Mouse (Mus musculus) embryo, embryonic 11.5 days (tissue): Measurements from ENCODE around the gene Olfr1026.

Source experiments
- DNase-seq: peaks from one replicate; pipeline ENCODE4 v3.0.0-alpha.2; 2012; ENCODE audit warnings: low read depth, low spot score

Olfr1026 gene

DNA sequence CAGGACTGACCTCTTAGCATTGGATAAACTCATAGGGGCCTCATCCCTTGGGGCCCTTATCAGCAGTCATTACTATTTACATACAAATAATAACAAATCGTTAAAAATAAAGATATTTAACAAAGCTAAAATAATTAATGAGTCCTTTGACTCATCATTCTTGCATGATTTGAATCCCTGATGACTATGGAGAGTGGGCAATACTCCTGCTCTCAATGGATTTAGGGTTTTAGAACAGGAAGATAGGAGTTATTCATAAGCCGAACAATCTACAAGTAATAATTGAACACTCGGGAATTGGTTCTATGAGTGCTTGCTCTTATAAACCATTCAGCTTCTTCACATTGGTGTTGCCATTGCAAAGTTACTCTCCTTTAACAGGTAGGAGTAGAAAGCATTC, at the start of gene Olfr1026:
TSS of gene Olfr1026 (plus strand) at position 301 of the 400 bp plus-strand sequence.
- no peak for DNase-seq

DNA sequence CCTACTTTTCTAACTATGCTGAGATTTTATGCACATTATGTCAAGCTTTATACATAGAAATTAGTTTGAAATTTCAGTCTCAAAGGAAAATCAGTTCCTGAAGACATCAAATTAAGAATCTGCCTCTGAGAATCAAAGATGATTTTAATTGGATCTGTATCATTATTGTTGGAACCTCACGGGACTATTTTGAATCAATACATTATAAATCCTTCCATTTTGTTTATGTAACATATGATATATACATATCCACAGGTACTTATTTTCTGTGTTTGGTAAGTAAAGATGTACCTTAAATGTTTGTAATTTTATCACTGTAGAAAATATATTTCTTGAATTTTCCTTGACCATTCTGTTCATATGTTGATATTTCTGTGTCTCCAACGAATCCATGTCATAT, 36.0 kb upstream of the Olfr1026 start, which contains the start of gene Olfr1023:
TSS of gene Olfr1023 (plus strand) at position 301 of the 400 bp plus-strand sequence.
- DNase-seq = no peak

DNA sequence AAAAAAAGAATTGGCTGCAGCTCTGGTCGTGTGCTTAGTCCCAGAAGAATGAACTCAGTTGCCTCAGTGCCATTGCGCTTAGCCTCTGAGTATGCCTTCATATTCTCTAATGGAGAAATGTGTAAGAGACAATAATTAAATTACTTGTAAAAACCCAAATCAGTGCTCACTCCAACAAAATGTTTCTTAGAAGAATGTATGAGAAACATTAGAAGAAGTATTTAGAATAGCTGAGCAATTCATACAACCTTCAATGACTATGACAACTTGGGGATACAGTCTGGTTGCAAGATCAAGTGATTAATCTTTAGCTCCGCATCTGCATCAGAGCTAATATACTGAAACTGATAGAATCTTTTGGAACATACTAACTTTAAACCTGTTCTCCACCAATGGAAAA, 16.4 kb upstream of the Olfr1026 start, which contains the start of gene Olfr1024:
TSS of gene Olfr1024 (minus strand) at position 101 of the 400 bp plus-strand sequence.
- no peak for DNase-seq

DNA sequence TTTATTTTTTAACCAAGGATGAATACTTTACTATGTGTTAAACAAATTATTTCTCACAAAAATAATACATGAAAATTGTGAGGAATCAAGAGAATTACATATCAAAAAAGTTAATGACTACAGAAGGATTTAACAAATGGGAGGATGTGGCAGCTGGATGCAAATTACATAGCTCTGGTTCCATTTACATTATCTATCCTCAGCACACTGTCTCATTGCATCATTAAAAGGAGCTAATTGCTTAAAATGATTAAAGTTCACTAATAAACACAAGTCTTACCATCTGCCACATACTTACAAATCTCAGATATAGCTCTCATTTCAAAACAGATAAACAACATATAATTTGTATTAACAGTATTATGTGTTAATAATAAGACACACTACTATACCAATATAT, 8.2 kb upstream of the Olfr1026 start:
- no peak for DNase-seq

DNA sequence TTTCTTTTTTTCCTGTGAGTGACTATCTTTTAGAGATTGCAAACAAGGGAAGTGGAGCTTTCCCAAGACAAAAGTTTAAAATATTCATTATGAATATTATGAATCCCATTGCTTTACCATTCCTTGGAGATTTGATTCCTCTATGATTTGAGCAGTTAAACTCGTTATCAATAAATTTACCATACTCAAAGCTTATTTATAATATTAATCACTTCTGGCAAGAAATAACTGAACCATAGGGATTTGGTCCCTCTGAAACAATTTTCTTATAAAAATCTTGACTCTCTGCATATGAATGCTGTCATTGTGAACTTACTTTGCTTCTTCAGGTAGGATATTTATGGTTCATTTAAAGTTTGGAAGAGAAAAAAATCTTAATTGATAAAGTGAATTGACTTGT, 6.5 kb upstream of the Olfr1026 start, which contains the start of gene Olfr1025-ps1:
TSS of gene Olfr1025-ps1 (plus strand) at position 301 of the 400 bp plus-strand sequence.
- no peak for DNase-seq

DNA sequence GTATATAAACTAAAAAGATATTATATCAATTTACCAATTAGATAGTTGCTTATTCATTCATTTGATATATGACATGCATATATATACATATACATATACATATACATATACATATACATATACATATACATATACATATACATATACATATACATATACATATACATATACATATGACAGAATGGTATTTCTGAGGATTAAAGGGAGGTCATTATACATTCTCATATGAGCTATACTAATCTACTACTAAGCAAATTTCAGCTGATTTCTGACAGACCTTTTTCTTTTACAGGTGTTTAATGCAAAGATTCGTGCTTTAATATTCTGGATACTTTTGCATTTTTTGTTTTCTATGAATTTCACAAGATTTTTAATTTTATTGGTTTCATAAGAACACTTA, 28.8 kb downstream of the Olfr1026 start, which contains the start of gene Olfr1028:
TSS of gene Olfr1028 (plus strand) at position 301 of the 400 bp plus-strand sequence.
- DNase-seq = no peak

DNA sequence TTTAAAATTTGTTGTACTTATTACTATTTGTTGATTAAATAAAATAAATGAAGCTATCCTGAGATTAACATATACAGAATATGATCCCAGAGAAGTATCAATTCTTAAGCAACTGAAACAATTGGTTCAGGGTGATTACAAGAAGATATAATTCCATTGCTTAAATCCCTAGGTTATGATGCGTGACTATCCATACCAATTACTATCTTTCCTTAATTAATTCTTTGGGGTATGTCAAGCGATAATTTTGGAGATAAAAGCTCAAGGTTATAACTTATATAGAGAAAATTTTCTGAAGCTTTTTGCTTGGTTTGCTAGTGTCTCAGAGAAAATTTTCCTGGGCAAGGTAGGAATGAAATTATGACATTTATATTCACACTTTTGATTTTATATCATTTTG, 52.2 kb downstream of the Olfr1026 start, which contains the start of gene Olfr1029:
TSS of gene Olfr1029 (plus strand) at position 301 of the 400 bp plus-strand sequence.
- DNase-seq = no peak
